Mouse (Mus musculus) liver, embryonic 11.5 days (tissue): ENCODE measurements around the gene Setd3. TPM values are rescaled to one million over a fixed set of nuclear protein-coding genes. Genes with fewer than 3 reads are reported as not detected.

Experiments
- ATAC-seq: fragments of 200-750 bp; cut with Nextera tagmentation; replicated peaks from 2 replicates; pipeline ENCODE4 v1.8.0; 2017; ENCODE audit warnings: moderate number of reproducible peaks, mild to moderate bottlenecking, moderate TSS enrichment, moderate library complexity; ENCODE audit not compliant: low FRiP score
- DNase-seq: peaks from one replicate; pipeline ENCODE4 v3.0.0-alpha.2; 2017; ENCODE audit warnings: low spot score
- H3K27ac ChIP-seq: fragments of 300-500 bp; sonication (generic); 2 replicates; pipeline ENCODE4 v1.5.1; 2014; ENCODE audit warnings: mild to moderate bottlenecking, low read depth, low read length, control low read depth
- H3K27me3 ChIP-seq: fragments of 300-500 bp; sonication (generic); replicated peaks from 2 replicates; pipeline ENCODE4 v1.6.1; 2014; ENCODE audit warnings: low read length, mixed read lengths; ENCODE audit not compliant: control insufficient read depth, insufficient read depth
- H3K36me3 ChIP-seq: fragments of 300-500 bp; sonication (generic); 2 replicates; pipeline ENCODE4 v1.6.1; 2014; ENCODE audit warnings: mild to moderate bottlenecking, low read length, moderate library complexity, mixed read lengths; ENCODE audit not compliant: control insufficient read depth, insufficient read depth
- H3K4me1 ChIP-seq: fragments of 300-500 bp; sonication (generic); replicated peaks from 2 replicates; pipeline ENCODE4 v1.6.1; 2014; ENCODE audit warnings: low read length, mixed read lengths; ENCODE audit not compliant: control insufficient read depth, insufficient read depth
- H3K4me2 ChIP-seq: fragments of 300-500 bp; sonication (generic); 2 replicates; pipeline ENCODE4 v1.6.1; 2014; ENCODE audit warnings: mild to moderate bottlenecking, control low read depth, moderate library complexity
- H3K4me3 ChIP-seq: fragments of 300-500 bp; sonication (generic); 2 replicates; pipeline ENCODE4 v1.5.1; 2014; ENCODE audit warnings: low read depth, low read length, control low read depth
- H3K9ac ChIP-seq: fragments of 300-500 bp; sonication (generic); 2 replicates; pipeline ENCODE4 v1.6.1; 2014; ENCODE audit warnings: low read depth, low read length, control low read depth
- H3K9me3 ChIP-seq: fragments of 300-500 bp; sonication (generic); 2 replicates; pipeline ENCODE4 v1.6.1; 2016; ENCODE audit warnings: low read length, inconsistent platforms, mixed read lengths; ENCODE audit not compliant: control insufficient read depth
- WGBS: fragments of 180-500 bp; shearing (Covaris S2); extraction: QIAGEN DNeasy Blood & Tissue Kit; methylation state at CpG from one replicate; pipeline ENCODE4 v1.1.7; 2014; 5-methylcytosine and 5-hydroxymethylcytosine counted together
- polyA plus RNA-seq: library from polyadenylated mRNA; unstranded; fragments of >200 nt; fragmentation: Nextera tagmentation; extraction: Ambion mirVana; gene quantifications from 2 replicates; pipeline ENCODE4 v1.2.1, GENCODE M21; 2014

The Setd3 gene
- polyA plus RNA-seq, 1 experiment from 2014 or later: 73.3 TPM

GRCm38 (mm10) chr12:108098201-108098980 is 80.7 kb downstream of the Setd3 start:
- Histone ChIP-seq H3K4me1 (no peaks in the 10 kb centered on the region), H3K4me3 (no peak overlapping the region), H3K36me3 (no peaks in the 10 kb centered on the region), H3K9me3 (no peaks in the 10 kb centered on the region), H3K4me2 (no peak overlapping the region), H3K27ac (no peak overlapping the region), H3K9ac (no peak overlapping the region), H3K27me3 (no peaks in the 10 kb centered on the region)
- ATAC-seq (no peak), DNase-seq (no peak)
- WGBS: 68% methylated on average over 18 of the region's 18 CpGs

DNA sequence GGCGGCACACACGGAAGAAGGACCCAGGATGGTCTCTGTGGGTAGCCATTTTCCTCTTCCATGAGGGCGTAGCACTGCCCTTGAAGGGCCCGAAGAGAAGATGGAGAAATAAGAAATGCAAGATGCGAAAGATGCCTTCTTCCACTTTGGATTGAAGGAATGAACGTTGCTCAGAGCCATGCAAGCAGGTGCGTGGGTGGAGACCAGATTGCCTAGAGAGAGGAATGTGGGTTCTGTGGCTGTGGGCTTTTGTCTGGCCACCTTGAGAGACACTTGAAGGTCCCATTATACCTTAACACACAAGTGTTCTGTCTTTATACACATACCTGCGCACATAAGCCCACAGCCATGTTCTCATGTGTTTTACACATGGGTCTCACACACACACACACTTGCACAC is 81.5 kb downstream of the Setd3 start:
- no peak for DNase-seq
- no peak for ATAC-seq
- Histone ChIP-seq H3K27ac (no peak overlapping the region), H3K36me3 (no peaks in the 10 kb centered on the region), H3K4me1 (no peaks in the 10 kb centered on the region), H3K4me2 (no peak overlapping the region), H3K27me3 (no peaks in the 10 kb centered on the region), H3K4me3 (no peak overlapping the region), H3K9ac (no peak overlapping the region), H3K9me3 (no peaks in the 10 kb centered on the region)
- 87% methylated on average over 8 of the region's 8 CpGs for WGBS

DNA sequence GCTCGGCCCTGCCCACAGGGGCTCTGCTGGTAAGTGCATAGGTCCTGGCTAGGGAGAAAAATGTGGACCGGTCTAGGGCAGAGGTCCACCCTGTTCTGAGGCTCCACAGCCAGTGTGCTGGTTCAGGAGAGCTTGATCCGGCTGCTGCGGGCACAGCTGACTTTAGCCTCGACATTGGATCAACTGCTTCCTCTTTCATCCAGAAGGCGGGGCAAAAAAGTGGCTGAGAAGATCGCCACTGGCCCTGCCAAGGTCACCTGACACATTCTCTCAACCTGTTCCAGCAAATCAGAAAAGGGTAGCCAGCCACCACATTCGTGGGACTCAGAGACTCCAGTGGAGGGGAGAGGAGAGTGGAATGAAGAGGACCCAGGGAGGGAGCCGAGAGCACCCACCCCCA is 90.9 kb downstream of the Setd3 start:
- no peak overlapping the region for H3K9ac ChIP-seq
- no peak overlapping the region for H3K4me3 ChIP-seq
- ATAC-seq (peak; percentile 43; the same call in 1 of the 2 replicates), DNase-seq (no peak)
- no peaks in the 10 kb centered on the region for H3K9me3 ChIP-seq
- H3K36me3 ChIP-seq: no peaks in the 10 kb centered on the region
- WGBS: 54% methylated on average over 9 of the region's 9 CpGs
- H3K27ac ChIP-seq: no peak overlapping the region
- no peaks in the 10 kb centered on the region for H3K27me3 ChIP-seq
- no peak overlapping the region for H3K4me2 ChIP-seq
- H3K4me1 ChIP-seq: no peaks in the 10 kb centered on the region

GRCm38 (mm10) chr12:108087489-108087888 is 91.6 kb downstream of the Setd3 start:
- H3K27me3 ChIP-seq: no peaks in the 10 kb centered on the region
- H3K4me1 ChIP-seq: no peaks in the 10 kb centered on the region
- DNase-seq (no peak), ATAC-seq (no peak)
- WGBS: 58% methylated on average over 2 of the region's 2 CpGs
- no peak overlapping the region for H3K9ac ChIP-seq
- H3K9me3 ChIP-seq: no peaks in the 10 kb centered on the region
- H3K4me3 ChIP-seq: no peak overlapping the region
- H3K4me2 ChIP-seq: no peak overlapping the region
- H3K27ac ChIP-seq: no peak overlapping the region
- H3K36me3 ChIP-seq: no peaks in the 10 kb centered on the region

DNA sequence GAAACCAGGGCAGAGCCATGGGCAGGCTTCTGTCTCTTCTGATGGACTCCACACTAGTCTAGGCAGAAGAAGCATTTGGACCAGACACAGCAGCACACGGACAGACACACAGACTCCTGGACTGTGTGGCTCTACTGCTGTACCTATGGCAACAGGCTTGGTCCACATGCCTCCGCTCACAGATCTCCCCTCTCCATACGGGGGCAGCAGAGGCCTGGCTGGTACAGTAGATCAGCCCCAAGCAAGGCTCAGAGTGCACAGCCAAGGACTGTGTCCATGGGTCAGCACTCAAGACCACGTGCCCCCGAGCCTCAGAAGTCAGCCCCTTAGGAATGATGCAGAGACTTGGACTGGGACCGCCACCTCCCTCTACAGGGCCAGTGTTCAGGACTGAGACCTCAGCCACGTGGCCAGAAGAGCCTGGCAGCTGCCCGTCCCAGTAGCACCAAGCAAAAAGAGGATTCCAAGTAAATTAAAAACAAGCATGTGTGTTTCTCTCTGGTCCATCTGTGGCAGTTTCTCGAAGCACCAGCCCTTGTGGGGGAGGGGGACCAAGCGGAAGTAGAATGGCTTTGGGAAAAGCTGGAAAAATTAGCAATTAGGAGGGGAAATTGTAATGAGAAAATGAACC is 100.9 kb downstream of the Setd3 start:
- no peak overlapping the region for H3K4me3 ChIP-seq
- H3K27ac ChIP-seq: no peak overlapping the region
- ATAC-seq: no peak
- DNase-seq: no peak
- 72% methylated on average over 10 of the region's 10 CpGs for WGBS
- H3K4me2 ChIP-seq: no peak overlapping the region
- no peaks in the 10 kb centered on the region for H3K4me1 ChIP-seq
- no peak overlapping the region for H3K9ac ChIP-seq
- H3K36me3 ChIP-seq: no peaks in the 10 kb centered on the region
- H3K9me3 ChIP-seq: no peaks in the 10 kb centered on the region
- no peaks in the 10 kb centered on the region for H3K27me3 ChIP-seq

DNA sequence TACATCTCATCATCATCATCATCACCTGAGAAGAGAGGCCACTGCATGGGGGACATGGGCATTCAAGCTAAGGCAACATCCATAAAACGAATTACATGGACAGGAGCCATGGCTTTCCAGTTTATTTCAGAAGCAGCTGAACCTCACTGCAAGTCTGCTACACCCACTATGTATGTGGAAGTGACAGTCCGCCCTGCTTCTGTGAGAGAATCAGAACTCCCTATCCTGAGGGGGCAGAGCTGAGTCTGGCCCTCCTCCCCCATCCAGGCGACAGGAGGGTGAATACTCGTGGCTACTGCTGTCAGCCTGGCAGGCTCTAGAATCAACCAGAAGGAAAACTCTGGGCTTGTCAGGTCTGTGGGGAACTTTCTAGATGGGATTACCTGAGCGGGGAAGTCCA is 106.2 kb downstream of the Setd3 start:
- 62% methylated on average over 5 of the region's 5 CpGs for WGBS
- H3K4me2 ChIP-seq: no peak overlapping the region
- H3K4me3 ChIP-seq: no peak overlapping the region
- H3K27ac ChIP-seq: no peak overlapping the region
- no peaks in the 10 kb centered on the region for H3K4me1 ChIP-seq
- ATAC-seq (no peak), DNase-seq (no peak)
- H3K36me3 ChIP-seq: no peaks in the 10 kb centered on the region
- H3K27me3 ChIP-seq: no peaks in the 10 kb centered on the region
- no peaks in the 10 kb centered on the region for H3K9me3 ChIP-seq
- H3K9ac ChIP-seq: no peak overlapping the region

- H3K27me3 ChIP-seq: no peaks in the 10 kb centered on the region
- no peak overlapping the region for H3K27ac ChIP-seq
- H3K4me2 ChIP-seq: no peak overlapping the region
- no peaks in the 10 kb centered on the region for H3K9me3 ChIP-seq
- ATAC-seq: no peak
- H3K9ac ChIP-seq: no peak overlapping the region
- H3K4me1 ChIP-seq: no peaks in the 10 kb centered on the region
- DNase-seq: no peak
- H3K36me3 ChIP-seq: no peaks in the 10 kb centered on the region
- H3K4me3 ChIP-seq: no peak overlapping the region
- WGBS: 57% methylated on average over 21 of the region's 21 CpGs
These were observed 108.1 kb downstream of the Setd3 start for GRCm38 (mm10) chr12:108070685-108071662.

- H3K4me2 ChIP-seq: no peak overlapping the region
- no peak overlapping the region for H3K27ac ChIP-seq
- no peaks in the 10 kb centered on the region for H3K9me3 ChIP-seq
- H3K4me1 ChIP-seq: no peaks in the 10 kb centered on the region
- no peaks in the 10 kb centered on the region for H3K27me3 ChIP-seq
- ATAC-seq: no peak
- no peaks in the 10 kb centered on the region for H3K36me3 ChIP-seq
- WGBS: 72% methylated on average over 6 of the region's 6 CpGs
- DNase-seq: no peak
- H3K4me3 ChIP-seq: no peak overlapping the region
- H3K9ac ChIP-seq: no peak overlapping the region
These were observed 109.6 kb downstream of the Setd3 start for GRCm38 (mm10) chr12:108069504-108069903.
